Mouse (Mus musculus) CH12.LX (cell line): ENCODE data around the gene Ckap4. TPM values are rescaled to one million over a fixed set of nuclear protein-coding genes. Genes with fewer than 3 reads are reported as not detected.
A peak's percentile ranks its signal among the peaks of the same experiment; 100 is the strongest.

ENCODE experiments used
- DNase-seq: peaks from one replicate; pipeline ENCODE4 v3.0.0-alpha.2; 2013; ENCODE audit errors: extremely low read depth
- H3K27ac ChIP-seq: 2 replicates; pipeline ENCODE4 v1.5.1; 2012; ENCODE audit warnings: low read depth, mild to moderate bottlenecking, control low read depth, moderate library complexity; ENCODE audit not compliant: insufficient read depth
- H3K27me3 ChIP-seq: replicated peaks from 2 replicates; pipeline ENCODE3; 2012; ENCODE audit warnings: inconsistent platforms
- H3K36me3 ChIP-seq, 2 experiments: replicated peaks in 1 of 2; 2 replicates each; pipeline versions ENCODE3 to v1.6.1; 2012; ENCODE audit warnings: inconsistent platforms in 1 of 2, low read length in 1 of 2, mild to moderate bottlenecking in 1 of 2, mixed read lengths in 1 of 2, moderate library complexity in 1 of 2; ENCODE audit not compliant: control insufficient read depth in 1 of 2, insufficient read depth in 1 of 2
- H3K4me1 ChIP-seq, 2 experiments: 2 replicates each; pipeline ENCODE4 v1.6.1; 2012; ENCODE audit warnings: inconsistent platforms in 1 of 2, moderate library complexity in 1 of 2; ENCODE audit not compliant: insufficient read depth in 2 of 2, control insufficient read depth in 1 of 2
- H3K4me2 ChIP-seq: 2 replicates; pipeline ENCODE4 v1.6.1; 2012; ENCODE audit warnings: low read depth, mild to moderate bottlenecking, control low read depth; ENCODE audit not compliant: poor library complexity, insufficient read depth, severe bottlenecking
- H3K4me3 ChIP-seq, 3 experiments: fragments of 150-350 bp in 1 of 3; sonication (generic) in 1 of 3; replicated peaks in 1 of 3; 2 replicates each; pipeline versions ENCODE3 to v1.5.1; 2011 to 2012; ENCODE audit warnings: low read depth in 2 of 3, low read length in 2 of 3, mild to moderate bottlenecking in 2 of 3, moderate library complexity in 2 of 3, control low read depth in 1 of 3, improper control_type of control experiment in 1 of 3, inconsistent platforms in 1 of 3, mixed read lengths in 1 of 3; ENCODE audit not compliant: poor library complexity in 1 of 3
- H3K79me2 ChIP-seq: replicated peaks from 2 replicates; pipeline ENCODE4 v1.6.1; 2012; ENCODE audit warnings: mild to moderate bottlenecking, moderate library complexity; ENCODE audit not compliant: control insufficient read depth, poor library complexity, insufficient read depth, severe bottlenecking; ENCODE audit errors: extremely low read depth
- H3K9ac ChIP-seq: 2 replicates; pipeline ENCODE4 v1.6.1; 2012; ENCODE audit warnings: low read depth, mild to moderate bottlenecking, control low read depth, moderate library complexity; ENCODE audit not compliant: insufficient read depth
- H3K9me3 ChIP-seq: replicated peaks from 2 replicates; pipeline ENCODE3; 2012; ENCODE audit warnings: low read length, inconsistent platforms, mixed read lengths
- BHLHE40 ChIP-seq: IDR thresholded peaks from 2 replicates; pipeline ENCODE4 v1.6.1; 2011; ENCODE audit warnings: mild to moderate bottlenecking, low read depth, low read length, improper control_type of control experiment
- CHD1 ChIP-seq: IDR thresholded peaks from 2 replicates; pipeline ENCODE4 v1.6.1; 2012; ENCODE audit warnings: low read depth, low read length, improper control_type of control experiment, inconsistent platforms
- CHD2 ChIP-seq: IDR thresholded peaks from 2 replicates; pipeline ENCODE4 v1.6.1; 2011; ENCODE audit warnings: low read length, improper control_type of control experiment
- CTCF ChIP-seq, 2 experiments: IDR thresholded peaks in 1 of 2; conservative IDR thresholded peaks in 1 of 2; 2 replicates each; pipeline ENCODE4 v1.5.1; 2011 to 2012; ENCODE audit warnings: low read depth in 2 of 2, low read length in 2 of 2, improper control_type of control experiment in 1 of 2, inconsistent platforms in 1 of 2, mild to moderate bottlenecking in 1 of 2, moderate library complexity in 1 of 2
- E2F4 ChIP-seq: IDR thresholded peaks from 2 replicates; pipeline ENCODE4 v1.6.1; 2011; ENCODE audit warnings: low read depth, low read length, improper control_type of control experiment; ENCODE audit not compliant: insufficient replicate concordance
- EP300 ChIP-seq: IDR thresholded peaks from 2 replicates; pipeline ENCODE4 v1.6.1; 2011; ENCODE audit warnings: low read length, improper control_type of control experiment
- ETS1 ChIP-seq: conservative IDR thresholded peaks from 2 replicates; pipeline ENCODE4 v1.6.1; 2012; ENCODE audit warnings: low read depth, mild to moderate bottlenecking, inconsistent platforms, low read length, improper control_type of control experiment, moderate library complexity
- HCFC1 ChIP-seq: IDR thresholded peaks from 2 replicates; pipeline ENCODE4 v1.6.1; 2012; ENCODE audit warnings: low read depth, mild to moderate bottlenecking, inconsistent platforms, low read length, improper control_type of control experiment
- IRF4 ChIP-seq: IDR thresholded peaks from 2 replicates; pipeline ENCODE4 v1.6.1; 2014; ENCODE audit warnings: low read depth, mild to moderate bottlenecking, inconsistent platforms, low read length, improper control_type of control experiment
- JUN ChIP-seq: IDR thresholded peaks from 2 replicates; pipeline ENCODE4 v1.6.1; 2011; ENCODE audit warnings: low read depth, mild to moderate bottlenecking, low read length, improper control_type of control experiment, moderate library complexity; ENCODE audit not compliant: insufficient read depth
- KAT2A ChIP-seq: IDR thresholded peaks from 2 replicates; pipeline ENCODE4 v1.6.1; 2012; ENCODE audit warnings: low read length, improper control_type of control experiment, inconsistent platforms; ENCODE audit not compliant: insufficient replicate concordance
- MAFK ChIP-seq: IDR thresholded peaks from 2 replicates; pipeline ENCODE4 v1.6.1; 2011; ENCODE audit warnings: low read length, improper control_type of control experiment; ENCODE audit not compliant: insufficient replicate concordance
- MAX ChIP-seq: IDR thresholded peaks from 2 replicates; pipeline ENCODE4 v1.6.1; 2011; ENCODE audit warnings: low read length, improper control_type of control experiment
- MAZ ChIP-seq: IDR thresholded peaks from 2 replicates; pipeline ENCODE4 v1.6.1; 2012; ENCODE audit warnings: low read depth, mild to moderate bottlenecking, inconsistent platforms, low read length, improper control_type of control experiment, moderate library complexity
- MEF2A ChIP-seq: IDR thresholded peaks from 2 replicates; pipeline ENCODE4 v1.6.1; 2014; ENCODE audit warnings: low read depth, mild to moderate bottlenecking, inconsistent platforms, low read length, improper control_type of control experiment, borderline replicate concordance
- MXI1 ChIP-seq: IDR thresholded peaks from 2 replicates; pipeline ENCODE4 v1.6.1; 2011; ENCODE audit warnings: mild to moderate bottlenecking, low read depth, low read length, improper control_type of control experiment
- MYC ChIP-seq: IDR thresholded peaks from 2 replicates; pipeline ENCODE4 v1.6.1; 2011; ENCODE audit warnings: low read depth, mild to moderate bottlenecking, improper control_type of control experiment, low read length
- NELFE ChIP-seq: IDR thresholded peaks from 2 replicates; pipeline ENCODE4 v1.6.1; 2011; ENCODE audit warnings: low read depth, low read length, improper control_type of control experiment
- NRF1 ChIP-seq: IDR thresholded peaks from 2 replicates; pipeline ENCODE4 v1.6.1; 2014; ENCODE audit warnings: low read depth, mild to moderate bottlenecking, inconsistent platforms, low read length, improper control_type of control experiment, moderate library complexity
- PAX5 ChIP-seq: IDR thresholded peaks from 2 replicates; pipeline ENCODE4 v1.6.1; 2012; ENCODE audit warnings: low read length, inconsistent platforms, mixed read lengths
- POLR2A ChIP-seq: IDR thresholded peaks from 2 replicates; pipeline ENCODE4 v1.6.1; 2011; ENCODE audit warnings: low read depth, mild to moderate bottlenecking, improper control_type of control experiment, low read length
- POLR2AphosphoS2 ChIP-seq: IDR thresholded peaks from 2 replicates; pipeline ENCODE4 v1.6.1; 2011; ENCODE audit warnings: low read depth, low read length, improper control_type of control experiment
- RAD21 ChIP-seq: IDR thresholded peaks from 2 replicates; pipeline ENCODE4 v1.6.1; 2011; ENCODE audit warnings: low read depth, mild to moderate bottlenecking, low read length, improper control_type of control experiment, moderate library complexity
- RCOR1 ChIP-seq: conservative IDR thresholded peaks from 2 replicates; pipeline ENCODE4 v1.6.1; 2012; ENCODE audit warnings: low read depth, mild to moderate bottlenecking, inconsistent platforms, low read length, improper control_type of control experiment
- SIN3A ChIP-seq: IDR thresholded peaks from 2 replicates; pipeline ENCODE4 v1.6.1; 2012; ENCODE audit warnings: low read length, improper control_type of control experiment, inconsistent platforms
- SMC3 ChIP-seq: IDR thresholded peaks from 2 replicates; pipeline ENCODE4 v1.6.1; 2011; ENCODE audit warnings: low read depth, low read length, improper control_type of control experiment
- TBP ChIP-seq: conservative IDR thresholded peaks from 2 replicates; pipeline ENCODE4 v1.6.1; 2011; ENCODE audit warnings: low read depth, low read length, improper control_type of control experiment
- TCF12 ChIP-seq: IDR thresholded peaks from 2 replicates; pipeline ENCODE4 v1.6.1; 2014; ENCODE audit warnings: low read depth, mild to moderate bottlenecking, inconsistent platforms, low read length, improper control_type of control experiment
- UBTF ChIP-seq: IDR thresholded peaks from 2 replicates; pipeline ENCODE4 v1.6.1; 2012; ENCODE audit warnings: low read depth, mild to moderate bottlenecking, inconsistent platforms, low read length, improper control_type of control experiment, moderate library complexity
- USF1 ChIP-seq: IDR thresholded peaks from 2 replicates; pipeline ENCODE4 v1.6.1; 2014; ENCODE audit warnings: low read depth, mild to moderate bottlenecking, inconsistent platforms, low read length, improper control_type of control experiment
- USF2 ChIP-seq: conservative IDR thresholded peaks from 2 replicates; pipeline ENCODE4 v1.6.1; 2011; ENCODE audit warnings: low read depth, low read length, improper control_type of control experiment
- ZC3H11A ChIP-seq: IDR thresholded peaks from 2 replicates; pipeline ENCODE4 v1.6.1; 2012; ENCODE audit warnings: low read depth, mild to moderate bottlenecking, inconsistent platforms, low read length, improper control_type of control experiment
- ZKSCAN1 ChIP-seq: IDR thresholded peaks from 2 replicates; pipeline ENCODE4 v1.6.1; 2012; ENCODE audit warnings: low read depth, inconsistent platforms, low read length, improper control_type of control experiment, borderline replicate concordance
- ZMIZ1 ChIP-seq: IDR thresholded peaks from 2 replicates; pipeline ENCODE4 v1.6.1; 2012; ENCODE audit warnings: low read depth, mild to moderate bottlenecking, inconsistent platforms, low read length, improper control_type of control experiment
- ZNF384 ChIP-seq: IDR thresholded peaks from 2 replicates; pipeline ENCODE4 v1.6.1; 2012; ENCODE audit warnings: low read depth, low read length, improper control_type of control experiment, inconsistent platforms
- dilution Hi-C: fragments of 300-500 bp; cut with MboI; formaldehyde crosslinking; loops from 2 replicates; pipeline ENCODE4 v1.14.3; 2020; ENCODE audit warnings: low sequenced_read_pairs; ENCODE audit not compliant: extremely low pct_unique_long_range_greater_than_20kb, extremely low pct_ligation_motif_present
- in situ Hi-C: fragments of 300-500 bp; cut with MboI; formaldehyde crosslinking; loops from 3 replicates; pipeline ENCODE4 v1.14.3; 2019; ENCODE audit warnings: low sequenced_read_pairs, low pct_ligation_motif_present, low pct_unique_long_range_greater_than_20kb, mixed read lengths
- polyA plus RNA-seq: library from polyadenylated mRNA; unstranded; fragments of >175 nt; gene quantifications from 2 replicates; pipeline ENCODE4 v1.2.1, GENCODE M21; 2012; ENCODE audit warnings: low read depth; ENCODE audit not compliant: insufficient read length
- total RNA-seq, 2 experiments: library from RNA; depleted of rRNA; stranded (reverse); fragments of 300-350 nt in 1 of 2; fragments of >200 nt in 1 of 2; gene quantifications; 2 replicates each; pipeline ENCODE4 v1.2.3; 2012 to 2014

The Ckap4 gene
- total and polyA plus RNA-seq, 3 experiments = 24.4 to 71.2 (median 35.0) TPM

- TF ChIP-seq USF2 (no peak), IRF4 (no peak), MAFK (no peak), HCFC1 (no peak), MYC (no peak), CTCF (conservative IDR thresholded peaks at IDR 0.05 in 1 of 2, IDR thresholded peaks at IDR 0.05 in 1 of 2; ENCODE audit: low read depth in 2 of 2, low read length in 2 of 2) (no peak), ZMIZ1 (no peak)
- TF ChIP-seq, all 38 proteins: peak for 7
Measured at GRCm38 (mm10) chr10:84577071-84577727, 43.3 kb upstream of the Ckap4 start (continued).

DNA sequence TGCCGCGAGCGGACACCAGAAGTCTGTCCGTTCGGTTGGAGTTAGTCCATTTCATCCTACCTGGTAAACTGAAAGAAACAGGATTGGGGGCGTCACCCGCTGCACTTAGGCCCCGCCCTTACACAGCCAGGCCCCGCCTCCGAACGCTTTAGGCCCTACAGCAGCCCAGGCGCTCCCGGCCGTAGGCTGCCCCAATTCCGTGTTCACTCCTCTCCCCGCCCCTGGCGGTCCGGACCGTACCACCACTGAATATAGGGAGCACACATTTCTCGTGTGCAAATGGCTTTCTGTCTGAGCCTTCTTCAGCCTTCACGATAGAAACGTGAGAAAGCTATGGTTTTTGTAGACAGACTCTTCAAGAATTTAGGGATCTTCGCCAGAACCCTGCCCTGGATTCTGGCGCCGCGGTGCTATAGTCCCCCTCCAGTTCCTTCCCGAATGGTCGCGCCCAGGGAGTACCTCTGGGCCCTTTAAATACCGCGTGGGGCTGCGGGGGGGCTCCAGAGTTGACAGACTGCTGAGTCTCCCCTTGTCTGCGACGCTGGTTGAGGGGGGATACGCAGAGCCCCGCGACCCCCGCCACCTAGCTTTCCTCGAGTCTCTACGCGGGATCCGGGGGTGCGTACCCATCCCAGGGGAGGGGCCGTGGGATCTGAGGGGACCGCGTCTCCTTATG, 42.7 kb upstream of the Ckap4 start, which contains the start of gene Tcp11l2:
Gene Tcp11l2 (plus strand): TSS at position 232 of the 676 bp plus-strand sequence.
- Histone ChIP-seq H3K36me3 (no peaks in the 10 kb centered on the region), H3K9ac (peak within 1 kb of the TSS; percentile 60), H3K4me1 (peaks cover 11 to 52% of the 10 kb centered on the region in 2 experiments), H3K79me2 (no peaks in the 10 kb centered on the region), H3K27me3 (peaks cover 4% of the 10 kb centered on the region), H3K4me3 (peak within 1 kb of the TSS; percentile 78 to 93 (median 88)), H3K4me2 (peak within 1 kb of the TSS; percentile 60), H3K27ac (peak within 1 kb of the TSS; percentile 29; the same call in 1 of the 2 replicates), H3K9me3 (no peaks in the 10 kb centered on the region)
- dilution Hi-C loops (no loop called here), in situ Hi-C loops (no loop called here)
- DNase-seq = peak; percentile 93
- TF ChIP-seq BHLHE40 (no peak), SIN3A (peak; percentile 68), NELFE (no peak), ETS1 (no peak), SMC3 (no peak), ZKSCAN1 (no peak), TBP (peak; percentile 93), NRF1 (0 out of 2 replicates have a peak, but pooled peaks have one; percentile 16), TCF12 (no peak), CHD1 (peak; percentile 100), RAD21 (no peak), HCFC1 (peak; percentile 63), MAZ (0 out of 2 replicates have a peak, but pooled peaks have one; percentile 5), USF1 (no peak), ZNF384 (no peak), PAX5 (no peak), CHD2 (no peak), MAX (no peak; the same call in 1 of the 2 replicates), RCOR1 (no peak), E2F4 (no peak), IRF4 (peak; percentile 45; the same call in 1 of the 2 replicates), MEF2A (0 out of 2 replicates have a peak, but pooled peaks have one; percentile 19), POLR2AphosphoS2 (no peak), MXI1 (peak; percentile 82), KAT2A (no peak), EP300 (no peak), JUN (no peak), ZMIZ1 (no peak), POLR2A (no peak; the same call in 1 of the 2 replicates), CTCF (conservative IDR thresholded peaks at IDR 0.05 in 1 of 2, IDR thresholded peaks at IDR 0.05 in 1 of 2; ENCODE audit: low read depth in 2 of 2, low read length in 2 of 2) (no peak), UBTF (no peak), ZC3H11A (no peak)
